Mouse (Mus musculus): ENCODE results near the gene Adk. TPM values are rescaled to one million over a fixed set of nuclear protein-coding genes. Genes with fewer than 3 reads are reported as not detected.

Gene Adk
- total and polyA plus RNA-seq, 3 experiments = 47.9 to 129 (median 59.0) TPM

- H3K9me3 ChIP-seq (replicated peaks; ENCODE audit: low read length) = no peaks in the 10 kb centered on the region
- peaks cover 0 to 4% of the 10 kb centered on the region in 2 experiments for H3K36me3 ChIP-seq (replicated peaks in 1 of 2; ENCODE audit: control insufficient read depth in 1 of 2, insufficient read depth in 1 of 2, low read length in 1 of 2)
- peaks cover 0 to 8% of the 10 kb centered on the region in 2 experiments; a peak in 2 of 4 replicates for H3K4me1 ChIP-seq (ENCODE audit: control insufficient read depth in 1 of 2, insufficient read depth in 2 of 2)
- TF ChIP-seq E2F4 (IDR thresholded peaks at IDR 0.05; ENCODE audit: insufficient replicate concordance, low read depth, low read length) (no peak), MAZ (IDR thresholded peaks at IDR 0.05; ENCODE audit: low read depth, low read length) (no peak), ZC3H11A (IDR thresholded peaks at IDR 0.05; ENCODE audit: low read depth, low read length) (no peak), CHD2 (IDR thresholded peaks at IDR 0.05; ENCODE audit: low read length) (no peak), MAX (IDR thresholded peaks at IDR 0.05; ENCODE audit: low read length) (no peak), TCF12 (IDR thresholded peaks at IDR 0.05; ENCODE audit: low read depth, low read length) (no peak), MEF2A (IDR thresholded peaks at IDR 0.05; ENCODE audit: borderline replicate concordance, low read depth, low read length) (no peak), JUN (IDR thresholded peaks at IDR 0.05; ENCODE audit: insufficient read depth, low read depth, low read length) (no peak)
- no peak overlapping the region for H3K9ac ChIP-seq (ENCODE audit: insufficient read depth, low read depth)
- H3K4me3 ChIP-seq (replicated peaks in 1 of 3; ENCODE audit: low read depth in 2 of 3, low read length in 2 of 3, poor library complexity in 1 of 3) = no peak overlapping the region
- no peaks in the 10 kb centered on the region for H3K27me3 ChIP-seq (replicated peaks)
- in situ Hi-C loops (cut with MboI; ENCODE audit: low pct_ligation_motif_present, low pct_unique_long_range_greater_than_20kb, low sequenced_read_pairs) = loop anchor here (10.0 kb wide), 1 partner anchor 50 kb away; no protein-coding TSS in a partner anchor
- dilution Hi-C loops (cut with MboI; ENCODE audit: extremely low pct_ligation_motif_present, extremely low pct_unique_long_range_greater_than_20kb, low sequenced_read_pairs) = no loop called here
- H3K79me2 ChIP-seq (replicated peaks; ENCODE audit: control insufficient read depth, extremely low read depth, insufficient read depth, poor library complexity, severe bottlenecking) = no peaks in the 10 kb centered on the region
- DNase-seq (ENCODE audit: extremely low read depth) = no peak
- H3K4me2 ChIP-seq (ENCODE audit: insufficient read depth, low read depth, poor library complexity, severe bottlenecking) = no peak overlapping the region
- no peak overlapping the region for H3K27ac ChIP-seq (ENCODE audit: insufficient read depth, low read depth)
These were observed 382.3 kb downstream of the Adk start for GRCm38 (mm10) chr14:21434686-21435085.

GRCm38 (mm10) chr14:21439785-21440184, 387.4 kb downstream of the Adk start:
- TF ChIP-seq BHLHE40 (IDR thresholded peaks at IDR 0.05; ENCODE audit: low read depth, low read length) = peak; percentile 37; the same call in 1 of the 2 replicates
- TF ChIP-seq E2F4 (IDR thresholded peaks at IDR 0.05; ENCODE audit: insufficient replicate concordance, low read depth, low read length) = no peak
- peak; percentile 63 for TF ChIP-seq USF1 (IDR thresholded peaks at IDR 0.05; ENCODE audit: low read depth, low read length)
- no peak overlapping the region for H3K4me3 ChIP-seq (replicated peaks in 1 of 3; ENCODE audit: low read depth in 2 of 3, low read length in 2 of 3, poor library complexity in 1 of 3)
- H3K9me3 ChIP-seq (replicated peaks; ENCODE audit: low read length) = no peaks in the 10 kb centered on the region
- dilution Hi-C loops (cut with MboI; ENCODE audit: extremely low pct_ligation_motif_present, extremely low pct_unique_long_range_greater_than_20kb, low sequenced_read_pairs) = no loop called here
- H3K9ac ChIP-seq (ENCODE audit: insufficient read depth, low read depth) = no peak overlapping the region
- peaks cover 0 to 20% of the 10 kb centered on the region in 2 experiments; a peak in 2 of 4 replicates for H3K4me1 ChIP-seq (ENCODE audit: control insufficient read depth in 1 of 2, insufficient read depth in 2 of 2)
- no peak overlapping the region for H3K27ac ChIP-seq (ENCODE audit: insufficient read depth, low read depth)
- H3K4me2 ChIP-seq (ENCODE audit: insufficient read depth, low read depth, poor library complexity, severe bottlenecking) = no peak overlapping the region
- peaks cover 0 to 5% of the 10 kb centered on the region in 2 experiments for H3K36me3 ChIP-seq (replicated peaks in 1 of 2; ENCODE audit: control insufficient read depth in 1 of 2, insufficient read depth in 1 of 2, low read length in 1 of 2)
- peak; percentile 34 for DNase-seq (ENCODE audit: extremely low read depth)
- H3K27me3 ChIP-seq (replicated peaks) = no peaks in the 10 kb centered on the region
- no peaks in the 10 kb centered on the region for H3K79me2 ChIP-seq (replicated peaks; ENCODE audit: control insufficient read depth, extremely low read depth, insufficient read depth, poor library complexity, severe bottlenecking)
- in situ Hi-C loops (cut with MboI; ENCODE audit: low pct_ligation_motif_present, low pct_unique_long_range_greater_than_20kb, low sequenced_read_pairs) = loop anchor here (10.0 kb wide), 1 partner anchor 55 kb away; no protein-coding TSS in a partner anchor

- DNase-seq (ENCODE audit: extremely low read depth) = no peak
- Histone ChIP-seq H3K9ac (ENCODE audit: insufficient read depth, low read depth) (no peak overlapping the region), H3K79me2 (replicated peaks; ENCODE audit: control insufficient read depth, extremely low read depth, insufficient read depth, poor library complexity, severe bottlenecking) (no peaks in the 10 kb centered on the region), H3K27ac (ENCODE audit: insufficient read depth, low read depth) (no peak overlapping the region), H3K4me1 (ENCODE audit: control insufficient read depth in 1 of 2, insufficient read depth in 2 of 2) (peaks cover 0 to 20% of the 10 kb centered on the region in 2 experiments; a peak in 2 of 4 replicates), H3K4me2 (ENCODE audit: insufficient read depth, low read depth, poor library complexity, severe bottlenecking) (no peak overlapping the region), H3K27me3 (replicated peaks) (no peaks in the 10 kb centered on the region), H3K9me3 (replicated peaks; ENCODE audit: low read length) (no peaks in the 10 kb centered on the region), H3K36me3 (replicated peaks in 1 of 2; ENCODE audit: control insufficient read depth in 1 of 2, insufficient read depth in 1 of 2, low read length in 1 of 2) (peaks cover 0 to 5% of the 10 kb centered on the region in 2 experiments), H3K4me3 (replicated peaks in 1 of 3; ENCODE audit: low read depth in 2 of 3, low read length in 2 of 3, poor library complexity in 1 of 3) (no peak overlapping the region)
- in situ Hi-C loops (cut with MboI; ENCODE audit: low pct_ligation_motif_present, low pct_unique_long_range_greater_than_20kb, low sequenced_read_pairs) (no loop called here), dilution Hi-C loops (cut with MboI; ENCODE audit: extremely low pct_ligation_motif_present, extremely low pct_unique_long_range_greater_than_20kb, low sequenced_read_pairs) (no loop called here)
- TF ChIP-seq TCF12 (IDR thresholded peaks at IDR 0.05; ENCODE audit: low read depth, low read length) (no peak), KAT2A (IDR thresholded peaks at IDR 0.05; ENCODE audit: insufficient replicate concordance, low read length) (no peak), NRF1 (IDR thresholded peaks at IDR 0.05; ENCODE audit: low read depth, low read length) (no peak), TBP (conservative IDR thresholded peaks at IDR 0.05; ENCODE audit: low read depth, low read length) (no peak), MXI1 (IDR thresholded peaks at IDR 0.05; ENCODE audit: low read depth, low read length) (no peak), JUND (conservative IDR thresholded peaks at IDR 0.05; ENCODE audit: low read depth, low read length) (no peak), MAX (IDR thresholded peaks at IDR 0.05; ENCODE audit: low read length) (no peak), MEF2A (IDR thresholded peaks at IDR 0.05; ENCODE audit: borderline replicate concordance, low read depth, low read length) (no peak), ZMIZ1 (IDR thresholded peaks at IDR 0.05; ENCODE audit: low read depth, low read length) (no peak), HCFC1 (IDR thresholded peaks at IDR 0.05; ENCODE audit: low read depth, low read length) (no peak)
These were observed 388.2 kb downstream of the Adk start for GRCm38 (mm10) chr14:21440526-21440925.

Data from CH12.LX (cell line).